Comparison of ENCODE assay signal across 13 mouse cellular contexts in genomic region chr13:95964226-95964625, GRCm38 (mm10).
DNase-seq lines count a peak whose midpoint lies in the region; ATAC-seq lines count a peak whose summit lies in the region.
"Had no signal": no experiment of that assay in that cellular context is flagged by ENCODE, and none has a peak within 500 bp of the region (broad histone marks: within the 10 kb centered on the region; RNA-seq: fewer than 3 reads in every experiment).

No protein-coding gene starts in this region.

- H3K4me1 ChIP-seq in midbrain, embryonic 14.5 days (ENCODE audit: control insufficient read depth, insufficient read depth, low read length): peaks cover 26% of the 10 kb centered on the region
- peaks cover 40% of the 10 kb centered on the region for H3K4me1 ChIP-seq in midbrain, embryonic 15.5 days
- H3K4me1 ChIP-seq in liver, embryonic 13.5 days (replicated peaks): peaks cover 94% of the 10 kb centered on the region

- no peaks in the 10 kb centered on the region for H3K27me3 ChIP-seq in midbrain, embryonic 14.5 days (ENCODE audit: control insufficient read depth, insufficient read depth, low read length)
- H3K27me3 ChIP-seq in midbrain, embryonic 15.5 days (replicated peaks): no peaks in the 10 kb centered on the region
- no peaks in the 10 kb centered on the region for H3K27me3 ChIP-seq in liver, embryonic 13.5 days
- H3K27me3 ChIP-seq: heart, embryonic 12.5 days; intestine, embryonic 15.5 days had no signal

- no peak overlapping the region for H3K9ac ChIP-seq in midbrain, embryonic 14.5 days (replicated peaks; ENCODE audit: low read length)
- H3K9ac ChIP-seq in midbrain, embryonic 15.5 days: no peak overlapping the region
- H3K9ac ChIP-seq in liver, embryonic 13.5 days: peak overlapping the region; percentile 42; the same call in 1 of the 2 replicates
- H3K9ac ChIP-seq: heart, embryonic 12.5 days; intestine, embryonic 15.5 days had no signal

- no peaks in the 10 kb centered on the region for H3K36me3 ChIP-seq in midbrain, embryonic 14.5 days (ENCODE audit: control insufficient read depth, insufficient read depth, low read length)
- no peaks in the 10 kb centered on the region for H3K36me3 ChIP-seq in midbrain, embryonic 15.5 days (replicated peaks)
- no peaks in the 10 kb centered on the region for H3K36me3 ChIP-seq in liver, embryonic 13.5 days
- H3K36me3 ChIP-seq: heart, embryonic 12.5 days; intestine, embryonic 15.5 days had no signal

- no peak overlapping the region for H3K4me3 ChIP-seq in midbrain, embryonic 14.5 days (replicated peaks; ENCODE audit: low read depth, low read length)
- H3K4me3 ChIP-seq in midbrain, embryonic 15.5 days: no peak overlapping the region
- no peak overlapping the region for H3K4me3 ChIP-seq in liver, embryonic 13.5 days (replicated peaks)
- H3K4me3 ChIP-seq: heart, embryonic 12.5 days; intestine, embryonic 15.5 days had no signal

- H3K27ac ChIP-seq in midbrain, embryonic 14.5 days (replicated peaks; ENCODE audit: low read depth, low read length): 0 out of 2 replicates have a peak overlapping the region, but pooled peaks have one; percentile 16
- H3K27ac ChIP-seq in midbrain, embryonic 15.5 days: no peak overlapping the region
- peak overlapping the region; percentile 87 for H3K27ac ChIP-seq in liver, embryonic 13.5 days
- H3K27ac ChIP-seq: intestine, embryonic 15.5 days had no signal

- WGBS in midbrain, embryonic 14.5 days: 41% methylated on average over 8 of the region's 8 CpGs
- WGBS in midbrain, embryonic 15.5 days: 42% methylated on average over 8 of the region's 8 CpGs
- 37% methylated on average over 8 of the region's 8 CpGs for WGBS in liver, embryonic 13.5 days (ENCODE audit: insufficient replicate concordance)

- DNase-seq in embryo, embryonic 11 days: peak; percentile 21
- DNase-seq in embryo, embryonic 10 days (ENCODE audit: low spot score): no peak
- DNase-seq in midbrain, embryonic 14.5 days: peak; percentile 41
- no peak for DNase-seq in liver, embryonic 13.5 days
- DNase-seq in thymus, postnatal 4 days: peak; percentile 28
- DNase-seq in neural tube, embryonic 10.5 days (ENCODE audit: extremely low spot score, low spot score): no peak
- no peak for DNase-seq in kidney, postnatal 36 days
- DNase-seq: adrenal gland, postnatal 14 days; cerebellum, adult 11-12 months; kidney, postnatal 25 days had no signal

- no peak overlapping the region for H3K4me2 ChIP-seq in midbrain, embryonic 14.5 days (ENCODE audit: low read length)
- H3K4me2 ChIP-seq in midbrain, embryonic 15.5 days: no peak overlapping the region
- peak overlapping the region; percentile 52 for H3K4me2 ChIP-seq in liver, embryonic 13.5 days
- H3K4me2 ChIP-seq: intestine, embryonic 15.5 days had no signal

- H3K9me3 ChIP-seq in midbrain, embryonic 14.5 days (ENCODE audit: control insufficient read depth, low read length): no peaks in the 10 kb centered on the region
- H3K9me3 ChIP-seq in midbrain, embryonic 15.5 days: no peaks in the 10 kb centered on the region
- no peaks in the 10 kb centered on the region for H3K9me3 ChIP-seq in liver, embryonic 13.5 days (replicated peaks)
- H3K9me3 ChIP-seq: heart, embryonic 12.5 days; intestine, embryonic 15.5 days had no signal

- no peak for ATAC-seq in midbrain, embryonic 14.5 days (ENCODE audit: low FRiP score, low TSS enrichment)
- no peak for ATAC-seq in midbrain, embryonic 15.5 days (replicated peaks)
- ATAC-seq in liver, embryonic 13.5 days (ENCODE audit: low read depth): no peak
- ATAC-seq: intestine, embryonic 15.5 days had no signal

Comparison
In these comparisons a context has a peak if more than half of its experiments do, and no peak if none do; other contexts are left out.
1. DNase-seq: peak in embryo, embryonic 11 days (single experiment), midbrain, embryonic 14.5 days (single experiment) and thymus, postnatal 4 days (single experiment); none in embryo, embryonic 10 days (single experiment), liver, embryonic 13.5 days (single experiment), neural tube, embryonic 10.5 days (single experiment) and kidney, postnatal 36 days (0 of 2).